Mouse (Mus musculus) bone marrow, adult 2 months (tissue): ENCODE results near the gene Ctdsp2.

Experiments used
- CTCF ChIP-seq: fragments of 200-500 bp; IDR thresholded peaks from 2 replicates; pipeline ENCODE4 v1.5.1; 2011; ENCODE audit warnings: low read length, control low read depth; ENCODE audit not compliant: control insufficient read depth, insufficient read depth
- POLR2A ChIP-seq: fragments of 200-500 bp; IDR thresholded peaks from 2 replicates; pipeline ENCODE4 v1.6.1; 2011; ENCODE audit warnings: low read depth, mild to moderate bottlenecking, control low read depth, low read length, borderline replicate concordance; ENCODE audit not compliant: control insufficient read depth

GRCm38 (mm10) chr10:126949824-126950223, 28.7 kb upstream of the Ctdsp2 start:
- TF ChIP-seq POLR2A (no peak), CTCF (no peak)
